Mouse (Mus musculus) heart, embryonic 14.5 days (tissue): ENCODE data around the gene Fnd3c2. TPM values are rescaled to one million over a fixed set of nuclear protein-coding genes. Genes with fewer than 3 reads are reported as not detected.
A peak's percentile ranks its signal among the peaks of the same experiment; 100 is the strongest.
"Not testable (repeated sequence)": the region's sequence is repeated elsewhere in the genome, so short reads cannot be mapped to it uniquely, and the experiment has no call there.

Source experiments
- ATAC-seq: fragments of 200-750 bp; cut with Nextera tagmentation; 2 replicates; pipeline ENCODE4 v1.8.0; 2017; ENCODE audit warnings: low read depth, moderate TSS enrichment; ENCODE audit not compliant: insufficient number of reproducible peaks, insufficient read depth, low FRiP score
- H3K27ac ChIP-seq, 2 experiments: fragments of 200-500 bp in 1 of 2; fragments of 300-500 bp in 1 of 2; sonication (generic) in 1 of 2; replicated peaks in 1 of 2; 2 replicates each; pipeline ENCODE4 v1.5.1; 2012 to 2014; ENCODE audit warnings: low read depth in 2 of 2, low read length in 2 of 2, control low read depth in 1 of 2, mild to moderate bottlenecking in 1 of 2, mixed read lengths in 1 of 2; ENCODE audit not compliant: control insufficient read depth in 1 of 2, insufficient read depth in 1 of 2
- H3K27me3 ChIP-seq: fragments of 300-500 bp; sonication (generic); 2 replicates; pipeline ENCODE4 v1.6.1; 2014; ENCODE audit warnings: mild to moderate bottlenecking, low read length, control low read depth; ENCODE audit not compliant: control insufficient read depth, insufficient read depth
- H3K36me3 ChIP-seq: fragments of 300-500 bp; sonication (generic); 2 replicates; pipeline ENCODE4 v1.6.1; 2014; ENCODE audit warnings: mild to moderate bottlenecking, control low read depth, low read length, mixed read lengths; ENCODE audit not compliant: control insufficient read depth, insufficient read depth
- H3K4me1 ChIP-seq, 2 experiments: fragments of 200-500 bp in 1 of 2; fragments of 300-500 bp in 1 of 2; sonication (generic) in 1 of 2; 2 replicates each; pipeline ENCODE4 v1.6.1; 2012 to 2014; ENCODE audit warnings: low read length in 2 of 2, control low read depth in 1 of 2, mixed read lengths in 1 of 2; ENCODE audit not compliant: control insufficient read depth in 2 of 2, insufficient read depth in 2 of 2
- H3K4me2 ChIP-seq: fragments of 300-500 bp; sonication (generic); 2 replicates; pipeline ENCODE4 v1.6.1; 2014; ENCODE audit warnings: mild to moderate bottlenecking, low read length
- H3K4me3 ChIP-seq, 2 experiments: fragments of 200-500 bp in 1 of 2; fragments of 300-500 bp in 1 of 2; sonication (generic) in 1 of 2; 2 replicates each; pipeline ENCODE4 v1.5.1; 2012 to 2014; ENCODE audit warnings: low read length in 2 of 2, mild to moderate bottlenecking in 2 of 2, control low read depth in 1 of 2, low read depth in 1 of 2, moderate library complexity in 1 of 2; ENCODE audit not compliant: control insufficient read depth in 1 of 2, insufficient read depth in 1 of 2
- H3K9ac ChIP-seq: fragments of 300-500 bp; sonication (generic); 2 replicates; pipeline ENCODE4 v1.6.1; 2014; ENCODE audit warnings: mild to moderate bottlenecking, low read length
- H3K9me3 ChIP-seq: fragments of 300-500 bp; sonication (generic); 2 replicates; pipeline ENCODE4 v1.6.1; 2016; ENCODE audit warnings: low read length, control low read depth; ENCODE audit not compliant: control insufficient read depth
- WGBS: fragments of 180-500 bp; shearing (Covaris S2); extraction: QIAGEN DNeasy Blood & Tissue Kit; methylation state at CpG from one replicate; pipeline ENCODE4 v1.1.7; 2014; 5-methylcytosine and 5-hydroxymethylcytosine counted together
- polyA plus RNA-seq: library from polyadenylated mRNA; unstranded; fragments of >200 nt; fragmentation: Nextera tagmentation; extraction: Ambion mirVana; gene quantifications from 2 replicates; pipeline ENCODE4 v1.2.1, GENCODE M21; 2014

The Fnd3c2 gene
- polyA plus RNA-seq, 1 experiment from 2014 or later, result not detected

DNA sequence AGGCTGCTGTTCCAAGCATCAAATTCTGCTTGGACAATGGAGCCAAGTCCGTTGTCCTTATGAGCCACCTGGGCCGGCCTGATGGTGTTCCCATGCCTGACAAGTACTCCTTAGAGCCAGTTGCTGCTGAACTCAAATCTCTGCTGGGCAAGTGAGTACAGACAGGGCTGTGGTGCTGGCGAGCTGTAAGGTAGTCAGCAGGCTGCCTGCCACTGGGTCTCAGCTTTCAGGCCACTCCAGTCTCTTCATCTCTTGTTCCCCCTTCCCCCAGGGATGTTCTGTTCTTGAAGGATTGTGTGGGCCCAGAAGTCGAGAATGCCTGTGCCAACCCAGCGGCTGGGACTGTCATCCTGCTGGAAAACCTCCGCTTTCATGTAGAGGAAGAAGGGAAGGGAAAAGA is 60.8 kb downstream of the Fnd3c2 start:
- not testable (repeated sequence) for H3K4me2 ChIP-seq, ATAC-seq, H3K9ac ChIP-seq, H3K27ac ChIP-seq, H3K9me3 ChIP-seq, H3K27me3 ChIP-seq, H3K4me3 ChIP-seq, H3K4me1 ChIP-seq
- H3K36me3 ChIP-seq, result peaks cover 91% of the 10 kb centered on the region
- 77% methylated on average over 6 of the region's 6 CpGs for WGBS

DNA sequence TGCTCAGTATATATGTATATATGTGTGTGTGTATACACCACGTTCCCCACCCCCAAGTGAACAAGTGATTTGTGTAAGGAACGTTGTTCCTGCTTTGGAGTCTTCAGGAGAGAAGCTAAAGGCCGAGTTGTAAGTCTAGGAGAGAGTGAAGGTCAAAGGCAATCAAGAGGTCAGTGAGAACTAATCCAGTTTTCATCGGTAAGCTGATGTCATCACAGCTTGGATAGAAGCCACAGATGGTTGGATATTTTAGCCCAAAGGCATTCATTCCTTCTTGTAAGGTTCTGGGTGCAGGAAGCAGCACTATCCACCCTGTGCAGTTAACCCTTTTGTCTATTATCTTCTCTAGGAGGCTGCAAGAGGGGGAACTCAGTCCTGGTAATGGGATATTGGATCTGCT is 65.1 kb downstream of the Fnd3c2 start:
- no peak for ATAC-seq
- Histone ChIP-seq H3K9me3 (no peaks in the 10 kb centered on the region), H3K27ac (0 out of 4 replicates have a peak overlapping the region, but pooled peaks of 1 of the 2 experiments have one; percentile 57), H3K27me3 (no peaks in the 10 kb centered on the region), H3K9ac (peak overlapping the region; percentile 91), H3K4me1 (peaks cover 0 to 3% of the 10 kb centered on the region in 2 experiments; a peak in 3 of 4 replicates), H3K4me3 (peak overlapping the region; percentile 58 to 76; a peak in 3 of 4 replicates), H3K36me3 (peaks cover 48% of the 10 kb centered on the region), H3K4me2 (peak overlapping the region; percentile 64)
- WGBS, result 19% methylated on average over 4 of the region's 4 CpGs

DNA sequence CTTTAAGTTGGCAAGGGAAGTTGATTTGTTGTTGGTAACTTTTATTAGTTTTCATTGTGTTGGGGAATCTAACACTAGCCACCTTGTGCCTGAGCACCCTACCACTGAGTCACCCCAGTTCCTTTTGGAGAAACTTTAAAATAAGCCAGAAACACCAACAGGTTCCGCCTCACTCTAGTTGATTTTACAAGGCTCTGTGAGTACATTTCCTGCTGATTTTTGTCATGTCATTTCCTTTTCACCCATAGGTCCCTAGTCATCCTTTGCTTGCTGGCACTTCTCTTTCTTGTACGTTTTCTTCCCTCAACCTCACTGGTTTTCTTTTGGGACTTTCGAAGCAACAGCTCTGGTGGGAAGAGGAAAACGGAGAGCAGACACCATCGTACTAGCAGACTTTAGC is 65.8 kb downstream of the Fnd3c2 start:
- WGBS, result 28% methylated on average over 5 of the region's 5 CpGs
- Histone ChIP-seq H3K9me3 (no peaks in the 10 kb centered on the region), H3K4me3 (peak overlapping the region; percentile 58 to 76), H3K27ac (peak overlapping the region; percentile 39 to 57; a peak in 3 of 4 replicates), H3K4me1 (peaks cover 0 to 4% of the 10 kb centered on the region in 2 experiments; a peak in 3 of 4 replicates), H3K27me3 (no peaks in the 10 kb centered on the region), H3K4me2 (peak overlapping the region; percentile 64), H3K9ac (peak overlapping the region; percentile 91), H3K36me3 (peaks cover 43% of the 10 kb centered on the region)
- ATAC-seq, result no peak

DNA sequence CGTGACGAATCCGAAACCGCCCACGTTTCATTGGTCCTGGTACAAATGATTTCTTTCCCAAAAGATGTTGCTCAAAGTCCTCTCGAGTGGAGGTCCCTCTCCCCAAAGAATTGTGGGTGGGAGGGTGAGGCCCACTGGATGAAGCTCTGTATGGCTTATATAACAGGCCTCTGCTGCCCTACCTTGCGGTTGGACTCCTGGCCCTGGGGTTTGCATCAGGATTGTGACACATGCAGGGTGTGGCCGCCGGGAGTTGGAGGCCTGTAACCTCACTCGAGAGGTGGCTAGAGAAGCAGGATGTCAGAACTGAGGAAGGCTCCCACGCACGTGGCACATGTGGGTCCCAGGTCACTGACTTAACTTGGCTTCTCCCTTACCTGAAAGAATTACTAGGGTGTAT is 67.4 kb downstream of the Fnd3c2 start:
- 22% methylated on average over 12 of the region's 12 CpGs for WGBS
- ATAC-seq, result no peak

DNA sequence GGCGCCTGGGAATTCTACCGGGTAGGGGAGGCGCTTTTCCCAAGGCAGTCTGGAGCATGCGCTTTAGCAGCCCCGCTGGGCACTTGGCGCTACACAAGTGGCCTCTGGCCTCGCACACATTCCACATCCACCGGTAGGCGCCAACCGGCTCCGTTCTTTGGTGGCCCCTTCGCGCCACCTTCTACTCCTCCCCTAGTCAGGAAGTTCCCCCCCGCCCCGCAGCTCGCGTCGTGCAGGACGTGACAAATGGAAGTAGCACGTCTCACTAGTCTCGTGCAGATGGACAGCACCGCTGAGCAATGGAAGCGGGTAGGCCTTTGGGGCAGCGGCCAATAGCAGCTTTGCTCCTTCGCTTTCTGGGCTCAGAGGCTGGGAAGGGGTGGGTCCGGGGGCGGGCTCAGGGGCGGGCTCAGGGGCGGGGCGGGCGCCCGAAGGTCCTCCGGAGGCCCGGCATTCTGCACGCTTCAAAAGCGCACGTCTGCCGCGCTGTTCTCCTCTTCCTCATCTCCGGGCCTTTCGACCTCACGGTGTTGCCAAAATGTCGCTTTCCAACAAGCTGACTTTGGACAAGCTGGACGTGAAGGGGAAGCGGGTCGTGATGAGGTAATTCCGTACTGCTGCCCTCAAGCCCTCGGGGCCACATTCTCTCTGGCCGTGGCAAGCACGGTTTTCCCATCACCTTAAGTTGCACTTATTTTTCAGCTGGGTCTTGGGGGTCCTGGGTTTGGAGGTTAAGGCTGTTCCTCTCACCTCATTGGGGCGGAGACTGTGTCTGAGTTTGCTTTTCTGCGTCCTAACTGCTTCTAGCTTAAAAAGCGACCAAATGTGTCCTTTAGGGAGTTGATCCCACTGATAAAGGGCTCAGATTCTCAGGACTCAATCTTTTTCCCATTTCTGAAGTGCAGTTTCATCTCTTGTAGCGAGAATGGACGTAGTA is 68.2 kb downstream of the Fnd3c2 start, which contains the start of gene Pgk1:
Gene Pgk1 (plus strand): TSS at position 388 of the 937 bp plus-strand sequence.
- Histone ChIP-seq H3K4me3 (peak within 1 kb of the TSS; percentile 58 to 76), H3K4me2 (peak within 1 kb of the TSS; percentile 64), H3K4me1 (peaks cover 0 to 5% of the 10 kb centered on the region in 2 experiments; a peak in 3 of 4 replicates), H3K27me3 (no peaks in the 10 kb centered on the region), H3K36me3 (peaks cover 21% of the 10 kb centered on the region; the same call in 1 of the 2 replicates), H3K27ac (peak within 1 kb of the TSS; percentile 95 to 98), H3K9ac (peak within 1 kb of the TSS; percentile 91), H3K9me3 (no peaks in the 10 kb centered on the region)
- WGBS, result 13% methylated on average over 44 of the region's 55 CpGs
- ATAC-seq, result peak; percentile 96

More for the DNA sequence above, 67.4 kb downstream of the Fnd3c2 start:
- H3K4me3 ChIP-seq, result peak overlapping the region; percentile 58 to 76
- H3K36me3 ChIP-seq, result peaks cover 28% of the 10 kb centered on the region; the same call in 1 of the 2 replicates
- H3K4me1 ChIP-seq, result peaks cover 0 to 5% of the 10 kb centered on the region in 2 experiments; a peak in 3 of 4 replicates
- no peaks in the 10 kb centered on the region for H3K9me3 ChIP-seq
- H3K9ac ChIP-seq, result peak overlapping the region; percentile 91
- H3K27me3 ChIP-seq, result no peaks in the 10 kb centered on the region
- H3K4me2 ChIP-seq, result peak overlapping the region; percentile 64
- H3K27ac ChIP-seq, result peak overlapping the region; percentile 91 to 92

DNA sequence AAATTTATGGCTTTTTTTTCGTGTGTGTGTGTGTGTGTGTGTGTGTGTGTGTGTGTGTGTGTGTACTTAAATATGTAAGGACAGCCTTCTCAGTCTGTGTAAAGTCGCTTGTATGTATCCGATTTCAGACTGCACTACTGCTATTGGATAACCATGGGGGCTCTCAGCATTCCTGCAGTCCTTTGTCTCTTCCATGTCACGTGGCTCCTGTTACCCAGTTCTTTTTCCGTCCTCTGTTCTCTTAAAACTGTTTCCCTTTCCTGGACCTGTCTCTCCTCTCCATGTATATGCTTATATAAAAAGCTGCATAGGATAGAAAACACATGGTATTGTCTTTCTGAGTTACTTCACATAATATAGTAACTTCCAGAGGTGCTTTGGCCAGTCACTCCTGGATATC is 69.5 kb downstream of the Fnd3c2 start:
- H3K27me3 ChIP-seq, result no peaks in the 10 kb centered on the region
- H3K4me1 ChIP-seq, result peaks cover 0 to 5% of the 10 kb centered on the region in 2 experiments; a peak in 3 of 4 replicates
- H3K9ac ChIP-seq, result peak overlapping the region; percentile 56
- H3K4me2 ChIP-seq, result peak overlapping the region; percentile 46; the same call in 1 of the 2 replicates
- no peak overlapping the region for H3K4me3 ChIP-seq
- H3K36me3 ChIP-seq, result peaks cover 10% of the 10 kb centered on the region; the same call in 1 of the 2 replicates
- ATAC-seq, result 0 out of 2 replicates have a peak, but pooled peaks have one; percentile 37
- peak overlapping the region; percentile 95 to 98 for H3K27ac ChIP-seq
- no peaks in the 10 kb centered on the region for H3K9me3 ChIP-seq
- 28% methylated on average over 5 of the region's 5 CpGs for WGBS
